Mouse (Mus musculus) gastrocnemius, postnatal 14 days (tissue): Measurements from ENCODE around the gene Zfp607b. TPM values are rescaled to one million over a fixed set of nuclear protein-coding genes. Genes with fewer than 3 reads are reported as not detected.

Source experiments
- DNase-seq: peaks from one replicate; pipeline ENCODE4 v3.0.0; 2021; ENCODE audit warnings: mixed read lengths
- intact Hi-C: fragments of 180-260 bp; cut with DNase I; formaldehyde crosslinking; loops from one replicate; pipeline ENCODE4 v1.15.1; 2025; ENCODE audit warnings: low total_unique reads
- total RNA-seq, 2 experiments: library from RNA; stranded (reverse); gene quantifications; 2 replicates each; pipeline ENCODE4 v1.2.3; 2021

The Zfp607b gene
- total RNA-seq, 2 experiments from 2014 or later: 0.84 to 1.2 TPM

DNA sequence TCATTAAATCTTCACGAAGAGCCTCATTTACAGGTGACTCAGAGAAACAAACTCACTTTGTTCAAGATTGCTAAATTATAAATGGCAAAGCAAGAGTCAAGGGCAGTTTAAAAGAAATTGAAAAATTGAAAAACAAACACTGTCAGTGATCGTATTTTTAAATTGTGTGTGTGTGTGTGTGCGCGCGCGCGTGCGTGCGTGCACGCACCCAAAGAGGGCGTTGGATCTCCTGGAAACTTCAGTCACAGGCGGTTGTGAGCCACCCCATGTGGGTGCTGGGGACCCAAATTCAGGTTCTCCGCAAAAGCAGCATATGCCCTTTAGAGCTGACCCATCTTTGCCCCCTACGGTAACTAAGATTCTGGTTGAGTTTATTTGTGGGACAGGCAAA is 13.9 kb upstream of the Zfp607b start:
- intact Hi-C loops: no loop called here
- DNase-seq: no peak

DNA sequence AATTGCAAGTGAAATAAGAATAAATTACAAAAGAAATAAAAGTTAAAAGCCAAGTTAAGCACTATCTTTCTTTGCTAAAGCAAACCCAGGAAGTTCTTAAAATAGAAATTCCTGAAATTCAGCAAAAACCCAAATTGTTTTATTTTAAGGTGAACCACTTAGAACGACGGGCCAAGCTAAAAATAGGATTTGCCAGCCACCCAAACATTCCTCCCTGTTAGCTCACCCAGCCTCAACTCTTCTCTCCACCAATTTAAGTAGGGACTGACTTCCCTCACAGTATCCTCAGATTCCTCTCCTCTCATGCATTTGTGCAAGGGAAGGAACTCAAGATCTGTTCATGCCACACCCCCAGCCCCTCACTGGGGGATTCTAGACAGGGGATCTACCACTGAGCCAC is 5.9 kb upstream of the Zfp607b start:
- intact Hi-C loops: no loop called here
- no peak for DNase-seq

DNA sequence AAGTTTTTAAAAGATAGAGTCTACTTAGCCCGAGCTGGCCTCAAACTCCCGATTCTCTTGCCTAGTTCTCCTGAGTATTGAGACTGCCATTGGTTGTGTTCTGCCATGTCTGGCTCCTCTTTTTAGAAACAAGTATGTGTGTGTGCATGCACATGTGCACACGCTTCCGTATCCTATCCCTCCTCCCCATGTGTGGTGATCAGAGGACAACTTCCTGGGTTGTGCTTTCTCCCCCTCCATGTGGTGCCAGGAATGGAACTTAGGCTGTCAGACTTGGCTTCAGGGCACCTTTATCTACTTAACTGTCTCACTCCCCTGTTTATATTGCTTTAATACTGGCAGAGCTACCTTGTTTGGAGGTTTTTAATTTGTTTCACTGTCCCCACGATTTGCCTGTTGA is 3.9 kb upstream of the Zfp607b start:
- no peak for DNase-seq
- intact Hi-C loops: no loop called here

DNA sequence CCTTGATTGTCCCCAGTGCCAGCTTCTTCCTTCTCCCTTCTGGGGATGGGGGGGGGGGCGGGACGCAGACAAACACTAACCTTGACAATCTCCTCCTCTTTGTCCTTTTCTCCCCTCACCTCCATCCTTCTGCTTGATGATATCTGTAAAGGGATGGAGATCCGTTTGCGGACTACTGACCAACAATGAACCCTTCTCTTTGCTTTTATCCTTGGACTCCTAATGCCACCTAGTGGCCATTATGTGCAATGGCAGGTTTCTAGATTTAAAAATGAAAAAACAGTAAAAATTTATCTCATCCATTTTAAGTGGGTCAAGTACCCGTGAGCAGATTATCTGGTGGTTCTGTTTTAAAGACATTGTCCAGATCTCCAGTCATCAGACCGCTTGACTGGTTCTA is 3.5 kb upstream of the Zfp607b start:
- DNase-seq: no peak
- intact Hi-C loops: no loop called here

DNA sequence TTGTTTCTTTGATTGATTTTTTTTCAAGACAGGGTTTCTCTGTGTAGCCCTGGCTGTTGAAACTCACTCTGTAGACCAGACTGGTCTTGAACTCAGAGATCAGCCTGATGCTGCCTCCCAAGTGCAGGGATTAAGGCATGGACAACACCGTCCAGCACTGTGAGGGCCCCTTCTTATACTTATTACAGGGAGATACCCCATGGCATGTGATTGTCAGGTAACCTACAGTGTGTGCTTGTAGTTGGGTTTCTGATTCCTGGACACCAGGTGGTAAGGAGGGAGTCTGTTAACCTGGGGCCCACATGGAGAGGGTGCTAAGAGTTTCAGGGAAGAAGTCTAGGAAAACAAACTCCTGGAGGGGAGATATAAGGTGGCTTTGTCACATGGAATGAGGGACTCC is 2.1 kb upstream of the Zfp607b start:
- DNase-seq: no peak
- intact Hi-C loops: no loop called here

DNA sequence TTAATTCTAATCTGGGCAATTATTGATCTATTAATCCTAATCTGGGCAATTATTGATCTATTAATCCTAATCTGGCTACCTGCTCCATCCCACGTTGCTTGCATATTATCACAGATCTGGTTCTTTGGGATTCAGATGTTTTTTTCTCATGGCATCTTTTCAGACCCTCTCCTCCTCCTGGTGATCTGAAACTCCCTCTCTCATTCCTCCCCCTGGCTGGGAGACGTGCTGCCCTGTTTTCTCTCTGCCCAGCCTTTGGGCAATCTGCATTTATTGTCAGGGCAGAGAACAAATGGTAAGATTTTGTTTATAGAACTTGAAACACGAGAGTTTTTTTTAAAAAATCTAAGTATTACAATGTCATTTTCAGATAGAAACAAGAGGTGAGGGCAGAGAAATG is 1.3 kb upstream of the Zfp607b start:
- no peak for DNase-seq
- intact Hi-C loops: no loop called here

DNA sequence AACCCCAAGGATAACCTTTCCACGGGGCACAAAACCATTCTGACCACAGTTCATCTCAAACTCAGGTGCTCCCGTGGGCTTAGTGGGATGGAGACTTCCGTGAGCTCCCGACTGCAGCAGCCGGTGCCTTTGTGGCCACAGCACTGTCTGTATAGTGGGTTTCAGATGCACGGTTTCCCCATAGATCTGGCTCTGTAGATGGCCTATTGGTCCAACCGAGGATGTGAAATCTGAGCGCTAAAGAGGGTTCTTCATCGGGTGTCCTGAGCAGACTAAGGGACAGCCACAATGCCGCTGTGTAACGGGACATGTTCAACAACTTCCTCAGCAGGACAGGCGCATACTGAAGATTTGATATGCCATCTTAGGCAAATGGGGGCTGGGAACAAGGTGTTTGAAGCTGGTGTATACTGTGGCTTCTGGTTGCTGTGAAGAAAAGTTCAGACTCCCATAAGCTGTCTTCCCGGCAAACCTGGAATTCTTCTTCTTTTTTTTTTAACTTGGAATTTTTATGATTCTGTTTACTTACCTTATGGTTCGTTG is 823 bp upstream of the Zfp607b start:
- intact Hi-C loops: no loop called here
- DNase-seq: no peak

DNA sequence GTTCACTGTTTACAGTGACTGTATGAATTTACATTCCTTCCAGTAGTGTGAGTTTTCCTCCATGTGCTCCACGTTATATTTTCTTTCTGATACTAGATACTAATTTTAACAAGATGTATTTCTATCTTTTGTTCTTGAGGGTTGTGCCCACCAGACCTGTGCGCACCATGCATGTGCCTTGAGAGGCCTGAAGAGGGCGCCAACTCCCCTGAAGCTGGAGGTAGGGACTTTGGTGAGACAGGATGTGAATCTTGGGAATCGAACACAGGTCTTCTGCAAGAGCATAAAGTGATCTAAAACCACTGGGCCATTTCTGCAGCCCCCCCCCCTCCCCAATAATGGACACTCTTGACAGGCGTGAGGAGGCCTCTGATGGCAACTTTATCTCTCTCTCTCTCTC is 1.9 kb downstream of the Zfp607b start:
- DNase-seq: no peak
- intact Hi-C loops: no loop called here

DNA sequence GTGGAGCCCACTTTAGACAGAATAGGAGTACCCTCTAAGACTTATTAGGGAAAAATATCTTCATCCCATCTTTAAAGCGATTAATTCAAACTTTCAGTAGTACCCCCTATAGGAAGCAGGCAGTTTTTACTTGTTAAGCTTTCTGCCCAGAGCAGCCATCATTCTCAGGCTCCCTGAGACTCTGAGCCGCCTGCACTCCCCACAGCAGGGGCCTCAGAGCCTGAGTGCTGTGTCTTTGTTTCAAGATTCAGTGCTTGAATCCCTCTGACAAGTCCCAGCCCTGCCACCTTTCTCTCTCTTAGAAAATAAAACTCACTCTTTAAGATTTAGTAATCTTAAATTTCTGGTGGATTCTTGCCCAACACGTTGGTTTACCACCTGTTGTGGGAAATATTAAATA is 7.6 kb downstream of the Zfp607b start:
- DNase-seq: no peak
- intact Hi-C loops: no loop called here

DNA sequence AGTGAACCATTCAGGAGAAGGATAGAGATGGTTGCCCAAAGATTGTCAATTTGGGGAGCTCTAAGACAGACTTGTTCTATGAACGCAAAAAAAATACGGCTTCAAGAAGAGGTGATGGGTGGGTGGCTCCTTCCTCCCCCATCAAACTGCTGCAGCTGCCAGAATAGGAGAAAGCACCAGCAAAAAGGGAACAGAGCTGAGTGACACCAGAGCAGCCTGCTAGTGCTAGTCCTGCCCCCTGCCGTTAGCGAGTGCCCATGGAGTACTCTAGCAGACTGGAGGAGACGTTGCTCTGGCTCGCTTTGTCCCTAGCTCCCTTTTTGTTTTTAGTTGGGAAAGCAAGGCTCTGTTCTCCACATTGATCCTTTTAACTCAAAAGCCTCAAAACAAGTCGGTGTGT is 21.3 kb downstream of the Zfp607b start:
- intact Hi-C loops: no loop called here
- DNase-seq: no peak

DNA sequence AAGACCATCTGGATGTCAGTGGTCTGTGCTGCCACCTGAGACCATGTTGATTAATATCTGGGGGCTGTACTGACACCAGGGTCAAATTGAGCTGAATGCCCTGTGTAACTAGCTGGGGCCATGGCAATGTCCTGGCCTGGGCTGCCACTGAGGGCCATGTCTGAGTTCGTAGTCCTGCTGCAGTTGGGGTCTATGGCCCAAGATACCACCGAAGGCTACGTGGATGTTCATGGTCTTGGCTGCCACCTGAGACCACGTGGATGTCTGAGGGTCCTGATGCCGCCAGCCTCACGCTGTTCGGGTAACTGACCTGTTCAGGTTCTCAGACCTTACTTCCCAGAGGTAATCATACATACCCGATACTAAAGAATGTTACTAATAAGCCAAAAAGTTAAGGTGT is 32.8 kb downstream of the Zfp607b start:
- DNase-seq: no peak
- intact Hi-C loops: no loop called here

DNA sequence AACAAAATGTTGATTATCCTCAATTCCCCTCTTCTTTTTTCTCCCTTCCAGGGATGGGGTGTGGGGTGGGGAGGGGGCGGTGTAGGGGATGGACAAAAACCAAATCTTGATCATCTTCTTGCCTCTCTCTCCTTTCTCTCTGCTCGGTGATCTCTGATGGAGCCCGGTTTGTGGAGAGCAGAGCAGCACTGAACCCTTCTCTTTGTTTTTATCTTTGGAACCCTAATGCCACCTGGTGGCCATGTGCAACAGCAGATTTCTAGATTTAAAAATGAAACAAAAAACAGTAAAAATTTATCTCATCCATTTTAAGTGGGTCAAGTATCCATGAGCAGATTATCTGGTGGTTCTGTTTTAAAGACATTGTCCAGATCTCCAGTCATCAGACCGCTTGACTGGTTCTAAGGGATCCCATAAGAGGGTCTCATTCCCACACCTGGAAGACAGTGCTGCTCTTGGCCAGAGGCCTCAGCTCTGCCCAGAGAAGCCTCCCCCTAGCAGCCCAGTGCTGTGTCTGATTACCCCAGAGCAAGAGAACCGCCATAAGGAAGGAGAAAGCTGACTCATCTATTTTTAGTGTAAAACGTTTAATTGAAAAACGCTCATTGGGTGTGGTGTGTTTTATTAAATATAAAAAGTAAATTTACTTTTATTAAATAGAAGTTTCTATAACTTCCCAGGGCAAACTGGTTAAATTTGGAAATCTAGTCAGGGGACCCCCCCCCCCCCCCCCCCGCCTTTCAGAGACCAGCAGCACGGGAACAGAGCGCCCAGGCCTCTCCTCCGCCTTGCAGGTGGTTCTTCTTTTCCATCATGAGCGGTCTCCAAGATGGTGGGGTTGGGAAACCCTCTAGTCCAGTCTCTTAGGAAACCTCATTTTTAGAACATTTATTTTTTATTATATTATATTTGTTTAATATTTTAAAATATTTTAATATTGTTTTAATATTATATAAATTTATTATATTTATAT is 36.7 kb downstream of the Zfp607b start:
- intact Hi-C loops: loop anchor here (5.0 kb wide), 1 partner anchor 69 kb away; no protein-coding TSS in a partner anchor
- no peak for DNase-seq

DNA sequence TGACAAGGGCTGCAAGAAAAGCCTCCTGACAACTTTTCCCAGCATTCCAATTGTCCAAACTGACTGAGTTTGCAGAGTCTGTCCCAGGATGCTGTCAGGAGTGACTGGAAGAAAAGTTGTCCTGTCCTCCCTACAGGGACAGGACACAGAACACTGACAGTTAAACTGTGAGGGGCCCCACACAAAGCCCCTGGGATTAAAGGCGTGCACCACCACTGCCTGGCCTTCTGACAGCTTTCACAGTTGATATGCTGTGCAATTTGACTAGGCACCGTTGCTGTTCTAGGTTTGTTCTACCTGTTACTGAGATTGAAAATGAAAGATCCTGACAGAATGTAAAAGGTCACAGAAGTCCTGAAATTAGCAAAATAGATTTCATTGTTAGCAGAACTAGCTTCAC is 38.3 kb downstream of the Zfp607b start:
- intact Hi-C loops: loop anchor here (5.0 kb wide), 1 partner anchor 70 kb away; no protein-coding TSS in a partner anchor

DNA sequence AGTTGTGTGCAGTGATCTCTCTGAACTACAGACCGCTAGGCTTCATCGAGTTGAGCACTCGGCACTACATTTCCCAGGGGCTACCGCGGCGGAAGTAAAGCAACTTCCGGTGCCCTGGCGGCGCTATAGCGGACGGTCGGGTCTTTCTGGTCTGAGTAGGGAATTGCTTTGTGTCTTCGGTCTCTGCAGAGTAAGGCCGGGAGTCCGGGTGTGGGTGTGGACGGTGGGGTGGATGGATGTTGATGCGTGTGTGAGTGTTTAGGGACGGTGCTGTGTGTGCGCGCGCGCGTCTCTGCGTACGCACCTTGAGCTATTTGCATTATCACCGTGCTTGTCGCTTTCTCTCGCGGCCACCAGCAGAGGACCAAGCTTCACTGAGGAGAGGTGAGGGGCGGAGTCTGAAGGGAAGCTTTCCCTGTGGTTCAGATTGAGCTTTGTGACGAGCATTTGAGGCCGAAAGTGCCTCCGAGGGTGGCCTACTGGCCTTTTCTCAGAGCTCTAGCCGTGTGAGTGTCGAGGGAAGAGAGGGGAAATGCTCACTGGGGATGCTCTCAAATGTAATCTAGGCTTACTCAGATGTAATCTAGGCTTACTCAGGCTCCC is 42.2 kb downstream of the Zfp607b start, which contains the start of gene Zfp60:
TSS of gene Zfp60 (plus strand) at position 109 of the 603 bp plus-strand sequence.
- intact Hi-C loops: no loop called here

More for the DNA sequence above, 38.3 kb downstream of the Zfp607b start:
- no peak for DNase-seq

DNA sequence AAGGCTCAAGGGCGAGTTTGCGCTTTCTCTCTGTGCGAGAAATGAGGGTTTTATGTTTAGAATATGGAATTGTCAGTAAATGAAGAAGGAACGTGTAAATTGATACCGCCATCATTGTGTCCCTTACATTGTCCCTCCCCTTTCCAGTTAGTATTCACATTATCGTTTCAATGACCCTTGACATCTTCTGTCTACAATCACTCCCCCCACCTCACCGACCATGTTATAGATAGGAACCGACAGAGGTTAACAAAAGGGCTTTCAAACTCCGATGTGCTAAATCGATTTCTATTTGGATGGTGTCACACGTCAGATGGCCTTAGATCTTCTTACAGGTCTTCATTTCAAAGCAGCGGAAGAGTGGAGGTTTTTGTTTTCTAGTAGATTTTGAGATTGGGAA is 42.8 kb downstream of the Zfp607b start:
- no peak for DNase-seq
- intact Hi-C loops: no loop called here

More for the DNA sequence above, 42.2 kb downstream of the Zfp607b start, which contains the start of gene Zfp60:
- DNase-seq: peak; percentile 85

DNA sequence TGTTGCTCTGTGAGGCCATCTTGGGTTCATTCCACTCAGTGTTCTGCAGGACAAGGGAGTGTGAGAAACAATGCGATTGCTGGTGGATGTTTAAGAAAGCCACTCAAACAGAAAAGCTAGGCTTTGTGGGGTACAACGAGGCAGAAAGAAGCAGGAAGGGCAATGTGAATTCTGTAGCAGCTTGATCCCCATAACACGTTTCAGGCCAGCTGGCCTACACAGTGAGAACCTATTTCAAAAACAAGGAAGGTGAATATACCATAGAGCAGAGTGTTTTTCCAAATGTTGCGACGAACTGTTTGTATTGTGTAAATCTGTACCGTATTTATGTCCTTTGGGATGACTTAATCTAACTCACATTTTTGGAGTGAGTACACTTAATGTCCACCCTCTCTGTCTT is 43.4 kb downstream of the Zfp607b start:
- intact Hi-C loops: no loop called here
- no peak for DNase-seq

DNA sequence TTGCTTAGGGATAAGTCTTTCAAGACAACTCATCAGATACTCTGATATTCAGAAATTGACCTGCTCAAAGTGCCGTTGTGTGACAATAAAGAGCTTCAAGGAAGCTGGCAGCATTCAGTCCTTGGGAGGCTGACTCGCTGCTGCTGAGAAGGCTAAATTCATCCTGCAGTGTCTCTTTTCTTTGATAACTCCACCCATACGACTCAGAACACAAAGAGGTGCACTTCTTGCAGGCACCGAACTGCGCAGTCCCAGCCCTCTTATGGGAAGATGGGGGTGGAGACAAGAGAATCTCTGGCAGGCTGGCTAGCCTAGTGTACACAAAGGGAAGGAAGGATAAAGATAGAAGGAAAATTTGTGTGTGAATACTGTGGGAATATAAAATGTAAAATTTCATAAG is 46.3 kb downstream of the Zfp607b start:
- intact Hi-C loops: no loop called here
- DNase-seq: no peak
